Mouse (Mus musculus) midbrain, embryonic 11.5 days (tissue): Measurements from ENCODE around the gene Lama5. TPM values are rescaled to one million over a fixed set of nuclear protein-coding genes. Genes with fewer than 3 reads are reported as not detected.

Source experiments
- ATAC-seq: fragments of 200-750 bp; cut with Nextera tagmentation; 2 replicates; pipeline ENCODE4 v1.8.0; 2017; ENCODE audit warnings: moderate TSS enrichment, moderate library complexity; ENCODE audit not compliant: low FRiP score
- DNase-seq: peaks from one replicate; pipeline ENCODE4 v3.0.0; 2015; ENCODE audit warnings: low spot score; ENCODE audit errors: missing footprints
- H3K27ac ChIP-seq: fragments of 300-500 bp; sonication (generic); 2 replicates; pipeline ENCODE4 v1.5.1; 2014; ENCODE audit warnings: low read depth, low read length
- H3K27me3 ChIP-seq: fragments of 300-500 bp; sonication (generic); 2 replicates; pipeline ENCODE4 v1.6.1; 2014; ENCODE audit warnings: mild to moderate bottlenecking, low read length, moderate library complexity, mixed read lengths; ENCODE audit not compliant: control insufficient read depth, insufficient read depth
- H3K36me3 ChIP-seq: fragments of 300-500 bp; sonication (generic); 2 replicates; pipeline ENCODE4 v1.6.1; 2014; ENCODE audit warnings: mild to moderate bottlenecking, low read length, moderate library complexity, mixed read lengths; ENCODE audit not compliant: control insufficient read depth, insufficient read depth
- H3K4me1 ChIP-seq: fragments of 300-500 bp; sonication (generic); 2 replicates; pipeline ENCODE4 v1.6.1; 2014; ENCODE audit warnings: low read length; ENCODE audit not compliant: control insufficient read depth, insufficient read depth
- H3K4me2 ChIP-seq: fragments of 300-500 bp; sonication (generic); 2 replicates; pipeline ENCODE4 v1.6.1; 2014; ENCODE audit warnings: mild to moderate bottlenecking, moderate library complexity
- H3K4me3 ChIP-seq: fragments of 300-500 bp; sonication (generic); 2 replicates; pipeline ENCODE4 v1.5.1; 2014; ENCODE audit warnings: low read depth, low read length
- H3K9ac ChIP-seq: fragments of 300-500 bp; sonication (generic); 2 replicates; pipeline ENCODE4 v1.6.1; 2014; ENCODE audit warnings: low read length
- H3K9me3 ChIP-seq: fragments of 300-500 bp; sonication (generic); 2 replicates; pipeline ENCODE4 v1.6.1; 2016; ENCODE audit warnings: low read length; ENCODE audit not compliant: control insufficient read depth
- WGBS: fragments of 180-500 bp; shearing (Covaris S2); extraction: QIAGEN DNeasy Blood & Tissue Kit; methylation state at CpG from one replicate; pipeline ENCODE4 v1.1.7; 2014; 5-methylcytosine and 5-hydroxymethylcytosine counted together
- polyA plus RNA-seq: library from polyadenylated mRNA; unstranded; fragments of >200 nt; fragmentation: Nextera tagmentation; extraction: Ambion mirVana; gene quantifications from 2 replicates; pipeline ENCODE4 v1.2.1, GENCODE M21; 2014

Gene Lama5
- polyA plus RNA-seq, 1 experiment from 2014 or later, result 3.9 TPM

DNA sequence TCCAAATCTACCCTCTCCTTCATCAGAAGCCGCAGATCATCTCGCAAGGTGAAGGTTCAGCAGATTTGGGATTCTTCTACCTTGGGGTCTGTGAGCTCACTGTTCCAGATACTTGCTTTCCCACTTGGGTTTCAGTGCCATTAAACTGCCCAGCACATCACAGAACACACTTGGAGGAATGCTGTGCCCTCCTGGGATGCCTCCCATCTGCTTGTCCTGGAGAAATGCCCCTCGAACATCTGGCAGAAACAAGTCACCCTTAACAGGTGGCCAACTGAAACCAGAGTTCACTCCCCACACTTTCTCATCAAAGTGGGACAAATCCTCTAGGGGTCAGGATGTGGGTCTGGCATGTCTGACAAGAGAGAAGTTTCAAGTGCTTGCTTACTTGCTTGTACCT, 67.0 kb downstream of the Lama5 start:
- 93% methylated on average over 3 of the region's 3 CpGs for WGBS
- Histone ChIP-seq H3K27me3 (no peaks in the 10 kb centered on the region), H3K36me3 (peaks cover 11% of the 10 kb centered on the region; the same call in 1 of the 2 replicates), H3K27ac (no peak overlapping the region), H3K4me1 (no peaks in the 10 kb centered on the region), H3K9ac (no peak overlapping the region), H3K4me2 (no peak overlapping the region), H3K4me3 (no peak overlapping the region), H3K9me3 (no peaks in the 10 kb centered on the region)
- no peak for DNase-seq
- ATAC-seq, result no peak

DNA sequence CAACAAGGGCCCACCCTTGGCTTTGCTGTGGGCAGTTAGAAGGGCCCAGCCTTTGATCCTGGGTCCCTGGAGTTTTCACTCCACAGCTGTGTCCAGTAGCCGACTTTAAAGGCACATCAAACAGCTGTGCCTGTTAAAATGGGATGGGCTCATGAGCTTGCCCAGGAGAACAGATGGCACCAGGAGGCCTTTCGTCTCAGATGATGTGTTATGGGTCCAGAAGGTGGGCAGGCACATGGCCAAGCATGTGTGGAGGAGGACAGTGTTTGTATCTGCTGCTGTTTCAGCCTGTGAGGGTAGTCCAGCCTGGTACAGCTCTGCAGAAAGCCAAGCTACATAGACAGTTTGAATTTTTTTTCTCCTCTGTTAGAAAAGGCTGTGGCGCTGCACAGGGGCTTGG, 70.9 kb downstream of the Lama5 start:
- ATAC-seq, result no peak
- WGBS, result 84% methylated on average over 3 of the region's 3 CpGs
- Histone ChIP-seq H3K9me3 (no peaks in the 10 kb centered on the region), H3K4me1 (no peaks in the 10 kb centered on the region), H3K36me3 (peaks cover 15% of the 10 kb centered on the region; the same call in 1 of the 2 replicates), H3K4me3 (no peak overlapping the region), H3K9ac (no peak overlapping the region), H3K27ac (no peak overlapping the region), H3K27me3 (no peaks in the 10 kb centered on the region), H3K4me2 (no peak overlapping the region)
- no peak for DNase-seq

DNA sequence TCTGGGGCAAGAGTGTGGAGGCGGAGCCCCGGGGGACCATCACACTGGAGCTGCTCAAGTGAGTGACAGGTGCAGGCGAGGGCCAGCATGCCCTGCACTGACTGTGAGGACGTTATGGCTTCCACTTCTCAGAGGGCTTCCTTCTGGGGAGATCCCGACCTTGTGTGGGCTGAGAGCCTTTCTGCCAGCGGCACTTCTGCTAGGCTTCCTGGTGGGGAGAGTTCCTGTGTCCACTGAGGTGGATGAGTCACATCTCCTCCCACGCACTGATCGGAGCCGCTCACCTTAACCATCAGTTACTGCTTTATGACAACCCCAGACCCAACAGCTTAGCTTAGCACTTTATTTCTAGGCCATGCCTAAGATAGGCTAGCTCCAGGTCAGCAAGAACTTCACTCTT, 77.1 kb downstream of the Lama5 start:
- 88% methylated on average over 9 of the region's 9 CpGs for WGBS
- Histone ChIP-seq H3K36me3 (peaks cover 13% of the 10 kb centered on the region; the same call in 1 of the 2 replicates), H3K4me1 (no peaks in the 10 kb centered on the region), H3K27me3 (no peaks in the 10 kb centered on the region), H3K4me3 (no peak overlapping the region), H3K9me3 (no peaks in the 10 kb centered on the region), H3K4me2 (no peak overlapping the region), H3K27ac (no peak overlapping the region), H3K9ac (no peak overlapping the region)
- DNase-seq, result no peak
- no peak for ATAC-seq

DNA sequence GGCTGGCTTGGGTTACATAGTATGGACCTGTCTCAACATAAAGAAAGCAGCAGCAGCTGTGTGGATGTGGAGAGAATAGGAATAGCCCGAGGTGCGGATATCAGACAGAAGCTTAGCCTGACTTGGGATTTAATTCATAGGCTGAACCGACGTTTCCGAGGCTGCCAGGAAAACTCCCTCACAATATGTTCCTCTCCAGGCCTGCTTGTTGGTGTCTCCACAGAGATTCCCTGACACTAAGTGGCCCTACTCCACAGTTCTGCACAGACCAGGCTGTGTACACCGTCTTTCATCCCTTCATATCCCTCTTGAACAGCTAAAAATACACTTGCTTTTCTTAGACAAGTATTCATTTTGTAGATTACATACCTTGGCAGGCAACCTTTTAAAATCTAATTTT, 78.3 kb downstream of the Lama5 start:
- WGBS, result 81% methylated on average over 6 of the region's 6 CpGs
- Histone ChIP-seq H3K36me3 (peaks cover 7% of the 10 kb centered on the region; the same call in 1 of the 2 replicates), H3K27ac (no peak overlapping the region), H3K9me3 (no peaks in the 10 kb centered on the region), H3K4me2 (no peak overlapping the region), H3K27me3 (no peaks in the 10 kb centered on the region), H3K4me1 (no peaks in the 10 kb centered on the region), H3K9ac (no peak overlapping the region), H3K4me3 (no peak overlapping the region)
- no peak for ATAC-seq
- DNase-seq, result peak; percentile 39

DNA sequence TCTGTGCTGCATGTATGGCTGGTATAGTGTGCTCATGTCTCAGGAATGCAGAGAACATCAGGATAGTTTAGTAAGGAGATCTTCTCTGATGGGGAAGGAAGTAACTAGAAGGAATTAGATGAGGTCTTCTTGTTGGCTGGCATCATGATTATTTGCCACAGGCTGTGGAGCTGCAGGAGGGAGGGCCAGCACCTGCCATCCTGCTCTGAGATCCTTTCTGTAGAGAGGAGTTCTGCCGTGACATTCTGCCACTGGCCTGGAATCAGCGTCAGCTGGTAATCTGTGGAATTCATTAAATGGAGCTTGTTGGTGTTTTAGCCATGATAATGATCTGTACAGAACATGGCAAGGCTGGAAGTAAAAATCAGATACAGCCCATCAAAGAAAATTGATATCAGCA, 79.6 kb downstream of the Lama5 start:
- WGBS, result 89% methylated on average over 2 of the region's 2 CpGs
- H3K27ac ChIP-seq, result no peak overlapping the region
- ATAC-seq (no peak), DNase-seq (peak; percentile 41)
- no peaks in the 10 kb centered on the region for H3K27me3 ChIP-seq
- H3K4me1 ChIP-seq, result no peaks in the 10 kb centered on the region
- H3K4me2 ChIP-seq, result no peak overlapping the region
- no peak overlapping the region for H3K4me3 ChIP-seq
- H3K36me3 ChIP-seq, result peaks cover 7% of the 10 kb centered on the region; the same call in 1 of the 2 replicates
- H3K9me3 ChIP-seq, result no peaks in the 10 kb centered on the region
- no peak overlapping the region for H3K9ac ChIP-seq

DNA sequence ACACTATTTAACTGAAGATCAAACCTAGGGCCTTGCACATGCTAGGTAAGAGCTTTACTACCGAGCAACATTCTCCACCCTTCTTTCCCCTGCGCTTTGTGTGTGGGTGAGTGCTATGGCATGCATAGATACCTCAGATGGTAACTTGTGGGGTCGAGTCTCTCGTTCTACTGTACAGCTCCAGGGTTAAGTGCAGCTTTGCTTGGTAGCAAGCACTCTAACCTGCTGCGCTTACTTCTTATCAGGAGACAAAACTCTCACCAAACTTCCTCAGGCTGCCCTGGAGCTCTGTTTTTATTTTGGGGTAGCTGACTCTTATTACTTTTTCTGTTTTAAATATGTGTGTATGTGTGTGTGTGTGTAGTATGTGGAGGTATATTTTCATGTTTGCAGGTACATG, 90.2 kb downstream of the Lama5 start:
- H3K9ac ChIP-seq, result no peak overlapping the region
- H3K4me2 ChIP-seq, result no peak overlapping the region
- WGBS, result 90% methylated on average over 5 of the region's 5 CpGs
- no peaks in the 10 kb centered on the region for H3K4me1 ChIP-seq
- H3K4me3 ChIP-seq, result no peak overlapping the region
- H3K27me3 ChIP-seq, result no peaks in the 10 kb centered on the region
- no peak overlapping the region for H3K27ac ChIP-seq
- ATAC-seq (no peak), DNase-seq (no peak)
- 0 out of 2 replicates have a peak, but pooled peaks cover 2% of the 10 kb centered on the region for H3K36me3 ChIP-seq
- no peaks in the 10 kb centered on the region for H3K9me3 ChIP-seq

DNA sequence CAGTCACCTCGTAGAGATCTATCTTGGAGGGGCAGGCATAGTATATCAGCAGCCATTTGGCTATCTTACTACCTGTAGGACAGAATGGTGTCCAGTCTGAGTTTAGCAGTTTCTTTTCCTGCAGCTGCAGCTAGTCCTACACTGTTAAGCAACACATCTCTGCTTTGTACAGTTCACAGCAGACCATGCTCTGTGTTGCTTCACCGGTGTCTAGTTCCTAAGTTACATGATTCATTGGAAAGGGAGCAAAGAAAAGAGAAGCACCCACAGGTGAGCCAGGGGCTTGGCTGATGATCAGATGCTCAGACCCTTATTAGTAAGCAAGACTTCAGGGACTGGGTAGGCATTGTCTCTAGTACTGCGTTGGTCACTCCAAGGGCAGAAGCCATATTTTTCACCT, 91.7 kb downstream of the Lama5 start:
- DNase-seq (peak; percentile 53), ATAC-seq (no peak)
- Histone ChIP-seq H3K4me2 (no peak overlapping the region), H3K4me3 (no peak overlapping the region), H3K27ac (no peak overlapping the region), H3K9me3 (no peaks in the 10 kb centered on the region), H3K9ac (no peak overlapping the region), H3K4me1 (no peaks in the 10 kb centered on the region), H3K36me3 (0 out of 2 replicates have a peak, but pooled peaks cover 2% of the 10 kb centered on the region), H3K27me3 (no peaks in the 10 kb centered on the region)
- WGBS, result 93% methylated on average over 3 of the region's 3 CpGs

DNA sequence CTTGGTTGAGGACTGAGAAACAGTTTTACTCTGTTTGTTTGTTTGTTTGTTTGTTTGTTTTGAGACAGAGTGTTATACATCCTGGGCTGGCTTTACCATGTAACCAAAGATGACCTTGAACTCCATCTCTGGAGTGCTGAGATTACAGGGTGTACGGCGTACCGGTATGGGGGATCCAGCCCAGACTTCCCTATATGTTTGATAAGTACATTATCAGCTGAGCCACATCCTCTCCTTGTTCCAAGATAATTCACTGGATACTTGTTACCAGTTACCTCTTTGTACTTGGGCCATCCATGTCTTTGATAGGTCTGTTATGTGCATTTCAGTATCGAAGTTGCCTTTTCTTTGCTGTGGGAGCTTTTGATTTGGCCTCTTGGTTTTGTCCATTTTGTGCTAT, 92.4 kb downstream of the Lama5 start:
- no peak for DNase-seq
- 98% methylated on average over 4 of the region's 4 CpGs for WGBS

DNA sequence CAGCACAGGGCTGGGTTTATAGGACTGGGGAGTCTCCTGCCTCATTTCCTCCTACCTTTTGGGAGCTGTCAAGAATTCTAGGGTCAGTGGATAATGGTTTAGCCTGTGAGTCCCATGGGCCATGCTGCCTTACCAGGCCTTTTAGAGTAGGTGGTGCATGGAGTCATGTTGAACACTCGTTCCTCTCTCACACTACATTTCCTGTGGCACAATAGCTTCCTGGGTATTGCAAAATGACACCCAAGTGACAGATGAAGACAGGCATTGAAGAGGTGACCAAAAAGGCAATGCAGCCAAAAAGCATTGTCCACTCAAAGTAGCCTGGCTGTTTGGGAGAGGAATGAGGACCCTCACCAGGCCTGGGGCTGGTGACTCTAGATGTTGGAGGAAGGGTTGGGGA, 98.0 kb downstream of the Lama5 start:
- no peak overlapping the region for H3K27ac ChIP-seq
- H3K4me1 ChIP-seq, result peaks cover 13% of the 10 kb centered on the region
- H3K4me2 ChIP-seq, result no peak overlapping the region
- peaks cover 2% of the 10 kb centered on the region; the same call in 1 of the 2 replicates for H3K36me3 ChIP-seq
- H3K4me3 ChIP-seq, result no peak overlapping the region
- ATAC-seq (no peak), DNase-seq (no peak)
- no peaks in the 10 kb centered on the region for H3K27me3 ChIP-seq
- H3K9ac ChIP-seq, result no peak overlapping the region
- WGBS, result 63% methylated on average over 1 of the region's 1 CpGs
- H3K9me3 ChIP-seq, result no peaks in the 10 kb centered on the region; the same call in 1 of the 2 replicates

More for the DNA sequence above, 92.4 kb downstream of the Lama5 start:
- no peak overlapping the region for H3K4me2 ChIP-seq
- 0 out of 2 replicates have a peak, but pooled peaks cover 2% of the 10 kb centered on the region for H3K36me3 ChIP-seq
- H3K4me3 ChIP-seq, result no peak overlapping the region
- H3K4me1 ChIP-seq, result no peaks in the 10 kb centered on the region
- no peak for ATAC-seq
- H3K27ac ChIP-seq, result no peak overlapping the region
- H3K9me3 ChIP-seq, result no peaks in the 10 kb centered on the region
- H3K27me3 ChIP-seq, result no peaks in the 10 kb centered on the region
- H3K9ac ChIP-seq, result no peak overlapping the region
